Mouse (Mus musculus): ENCODE data around the gene Cgn.

GRCm38 (mm10) chr3:94833358-94833757 lies 47.1 kb upstream of the Cgn start:
- TF ChIP-seq CTCF (IDR thresholded peaks at IDR 0.05; ENCODE audit: low read depth) = no peak
- TF ChIP-seq EP300 (IDR thresholded peaks at IDR 0.05; ENCODE audit: low read depth) = no peak
